Mouse (Mus musculus) neutrophil, adult 59 days (primary cell): ENCODE measurements around the gene Ptges3. TPM values are rescaled to one million over a fixed set of nuclear protein-coding genes. Genes with fewer than 3 reads are reported as not detected.

ENCODE experiments used
- total RNA-seq, 2 experiments: library from RNA; stranded (reverse); gene quantifications; 1 replicate in 1 of 2; 2 replicates in 1 of 2; pipeline ENCODE4 v1.2.4; 2023

The Ptges3 gene
- 10 to 100 TPM; 58.1 to 76.4 TPM for total RNA-seq

DNA sequence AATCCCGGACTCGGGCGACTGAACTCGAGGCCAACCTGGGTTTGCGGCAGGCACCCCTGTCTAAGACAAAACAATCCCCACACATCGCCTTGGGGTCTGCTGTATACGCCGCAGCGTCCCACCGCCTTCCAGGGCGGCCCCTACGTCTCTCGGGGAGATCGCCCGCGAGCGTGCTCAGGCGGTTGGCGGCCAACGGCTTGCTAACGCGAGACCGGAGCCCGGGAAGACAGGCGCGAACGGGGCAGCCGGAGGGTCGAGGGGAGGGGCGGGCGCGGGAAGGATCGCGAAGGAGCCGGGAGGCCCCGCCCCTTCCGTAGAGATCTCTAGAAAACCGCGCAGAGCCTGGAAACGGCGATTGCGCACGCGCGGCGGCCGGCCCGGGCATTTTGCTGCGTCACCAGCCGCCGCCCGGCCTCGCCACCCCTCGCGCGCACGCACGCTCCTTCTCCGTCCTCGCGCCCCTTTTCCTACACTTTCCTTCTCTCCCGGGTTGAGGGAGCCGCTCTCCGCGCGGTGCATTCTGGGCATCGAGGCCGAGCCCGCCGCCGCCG lies at the start of gene Ptges3:
Gene Ptges3 (plus strand): TSS at position 354 of the 551 bp plus-strand sequence.

DNA sequence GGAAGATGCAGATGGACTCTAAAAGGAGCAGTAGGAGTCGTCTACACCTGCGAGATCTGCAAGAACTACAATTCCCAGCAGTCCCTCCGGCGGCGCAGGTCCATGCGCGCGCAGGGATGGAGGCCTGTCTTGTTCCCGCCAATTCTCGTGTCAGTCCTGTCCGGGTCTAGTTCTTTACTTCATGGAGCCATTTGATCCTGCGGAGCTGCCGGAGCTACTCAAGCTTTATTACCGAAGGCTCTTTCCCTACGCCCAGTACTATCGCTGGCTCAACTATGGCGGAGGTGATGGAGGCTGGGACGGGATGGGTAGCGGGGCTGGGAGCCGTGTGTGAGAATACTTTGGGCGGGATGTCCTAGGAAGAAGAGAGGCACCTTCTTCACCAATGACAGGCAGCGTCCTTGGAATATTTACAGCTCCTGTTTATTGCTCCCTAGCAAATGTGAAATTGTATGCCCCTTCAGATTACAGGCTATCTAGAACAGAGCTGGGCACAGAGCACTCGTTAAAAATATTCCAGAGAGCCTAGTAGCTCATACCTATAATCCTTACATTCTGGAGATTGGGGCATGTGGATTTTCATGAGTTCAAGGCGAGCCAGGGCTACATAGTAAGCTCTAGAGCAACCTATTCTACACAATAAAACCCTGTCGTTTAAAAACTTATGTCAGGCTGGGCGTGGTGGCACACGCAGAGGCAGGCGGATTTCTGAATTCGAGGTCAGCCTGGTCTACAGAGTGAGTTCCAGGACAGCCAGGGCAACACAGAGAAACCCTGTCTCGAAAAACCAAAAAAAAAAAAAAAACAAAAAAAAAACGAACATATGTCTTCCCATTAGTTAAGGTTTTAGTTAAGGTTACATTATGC lies 43.5 kb upstream of the Ptges3 start, which contains the start of gene Prim1:
Gene Prim1 (plus strand): TSS at position 101 of the 867 bp plus-strand sequence.

DNA sequence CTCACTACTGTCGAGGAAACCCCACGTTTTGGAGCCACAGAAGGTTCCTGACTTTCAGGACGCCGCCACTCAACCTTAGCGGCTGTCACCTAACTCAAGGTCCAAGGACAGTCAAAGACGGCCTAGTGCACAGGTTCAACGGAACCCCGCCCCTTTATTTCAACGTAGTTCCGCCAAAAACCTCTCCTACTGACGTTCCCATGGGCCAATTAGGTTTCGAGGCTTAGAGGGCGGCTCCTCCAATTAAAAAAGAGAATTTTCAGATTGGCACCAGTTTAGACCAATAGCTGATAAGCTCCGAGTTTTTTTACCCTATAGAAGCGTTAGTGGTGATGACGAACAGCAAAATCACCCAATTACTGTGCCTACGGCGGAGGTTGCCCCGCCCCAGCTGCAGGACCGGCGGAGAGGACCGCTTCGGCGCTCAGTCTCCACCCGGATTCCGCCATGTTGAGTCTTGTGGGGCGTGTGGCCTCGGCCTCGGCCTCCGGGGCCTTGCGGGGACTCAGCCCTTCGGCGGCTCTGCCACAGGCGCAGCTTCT lies 24.2 kb downstream of the Ptges3 start, which contains the start of gene Atp5b:
Gene Atp5b (plus strand): TSS at position 394 of the 542 bp plus-strand sequence.

DNA sequence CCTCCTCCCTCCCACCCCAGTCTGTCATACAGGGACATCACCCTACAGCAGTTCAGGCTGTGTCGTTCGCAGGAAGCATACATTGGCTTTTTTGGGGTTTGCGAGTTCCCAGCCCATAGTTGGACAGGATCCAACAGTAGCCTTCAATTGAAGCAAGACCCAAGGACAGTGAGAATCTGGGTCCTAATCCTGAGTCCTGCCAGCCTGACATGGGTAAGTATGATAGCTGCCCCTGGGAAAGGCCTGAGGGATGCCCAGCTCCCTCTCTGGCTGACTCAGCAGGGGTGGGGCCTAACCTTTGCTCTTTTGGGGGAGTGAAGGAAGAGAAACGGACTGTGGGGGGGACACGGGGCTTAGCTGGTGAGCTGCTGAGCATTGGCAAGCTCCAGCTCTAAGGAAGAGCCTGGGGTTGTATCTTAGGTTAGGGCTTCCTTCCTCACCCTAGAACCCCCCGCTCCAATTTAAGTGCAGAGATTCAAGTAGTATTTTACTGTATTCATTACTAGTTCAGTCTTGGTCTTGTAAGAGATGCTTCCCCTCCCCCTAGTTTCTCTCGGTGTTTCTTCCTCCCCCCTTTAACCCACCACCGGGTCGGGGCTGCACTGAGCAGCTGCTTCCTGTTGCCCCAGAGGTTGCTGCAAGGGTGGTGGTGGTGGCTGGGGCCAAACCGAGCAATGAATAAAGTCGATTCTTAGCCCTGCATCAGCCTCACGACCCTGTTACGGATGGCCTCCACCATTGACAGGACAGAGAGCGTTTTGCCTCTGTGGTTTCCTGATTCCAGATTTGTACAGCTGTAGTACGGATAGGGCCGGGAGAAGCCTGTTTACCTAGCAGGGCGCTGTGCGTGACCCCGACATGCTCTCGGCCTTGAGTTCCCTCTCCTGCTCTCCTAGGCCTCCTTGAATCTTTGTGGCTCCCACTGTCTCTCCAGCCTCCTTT lies 33.1 kb downstream of the Ptges3 start, which contains the start of gene Baz2a:
Gene Baz2a (plus strand): TSS at position 14 of the 942 bp plus-strand sequence.

Other genes with a start within 250 kb of the Ptges3 start
- not detected for gene Rdh19, start 209.0 kb upstream of the Ptges3 start, total RNA-seq
- gene Rdh16f2, start 192.5 kb upstream of the Ptges3 start, total RNA-seq: not detected
- not detected for gene Rdh7, start 170.1 kb upstream of the Ptges3 start, total RNA-seq
- not detected for gene Sdr9c7, start 160.4 kb upstream of the Ptges3 start, total RNA-seq
- not detected for gene Hsd17b6, start 51.3 kb upstream of the Ptges3 start, total RNA-seq
- 10 to 100 TPM; 22.9 to 23.7 TPM for gene Prim1, start 43.8 kb upstream of the Ptges3 start, total RNA-seq
- 100 to 1,000 TPM; 305 to 359 TPM for gene Naca, start 23.4 kb upstream of the Ptges3 start, total RNA-seq
- gene Atp5b, start 24.3 kb downstream of the Ptges3 start, total RNA-seq: 100 to 1,000 TPM; 522 to 523 TPM
- gene Baz2a, start 32.6 kb downstream of the Ptges3 start, total RNA-seq: 10 to 100 TPM; 91.5 to 96.1 TPM
- 10 to 100 TPM in 1 of 2 experiments, 1 to 10 TPM in 1; 9.3 to 10.6 TPM for gene Rbms2, start 121.3 kb downstream of the Ptges3 start, total RNA-seq
- under 1 TPM in 1 of 2 experiments, not detected in 1; 0.36 TPM for gene Gls2, start 135.5 kb downstream of the Ptges3 start, total RNA-seq
- gene Spryd4, start 152.9 kb downstream of the Ptges3 start, total RNA-seq: 1 to 10 TPM; 4.0 to 5.7 TPM
- not detected for gene Mip, start 166.9 kb downstream of the Ptges3 start, total RNA-seq
- 10 to 100 TPM; 23.8 to 29.8 TPM for gene Timeless, start 173.1 kb downstream of the Ptges3 start, total RNA-seq
- under 1 TPM; 0.42 to 0.64 TPM for gene Apon, start 195.1 kb downstream of the Ptges3 start, total RNA-seq
- not detected for gene Apof, start 209.7 kb downstream of the Ptges3 start, total RNA-seq
- 10 to 100 TPM; 33.8 to 44.4 TPM for gene Stat2, start 211.6 kb downstream of the Ptges3 start, total RNA-seq
- not detected for gene Il23a, start 239.8 kb downstream of the Ptges3 start, total RNA-seq
- 10 to 100 TPM; 27.4 to 30.6 TPM for gene Pan2, start 244.4 kb downstream of the Ptges3 start, total RNA-seq